Mouse (Mus musculus) G1E (cell line): ENCODE results near the gene Gm21987. TPM values are rescaled to one million over a fixed set of nuclear protein-coding genes. Genes with fewer than 3 reads are reported as not detected.

ENCODE experiments used
- ATAC-seq: 2 replicates; pipeline ENCODE4 v1.8.0; 2016; ENCODE audit warnings: mild to moderate bottlenecking; ENCODE audit not compliant: insufficient number of reproducible peaks, poor library complexity, low FRiP score, severe bottlenecking; ENCODE audit errors: extremely low read depth
- DNase-seq: peaks from one replicate; pipeline ENCODE4 v3.0.0; 2012; ENCODE audit warnings: low spot score
- H3K27me3 ChIP-seq: 2 replicates; pipeline ENCODE4 v1.6.1; 2012; ENCODE audit warnings: mild to moderate bottlenecking, low read length, inconsistent platforms; ENCODE audit not compliant: insufficient read depth
- H3K36me3 ChIP-seq: replicated peaks from 2 replicates; pipeline ENCODE3; 2012; ENCODE audit warnings: mild to moderate bottlenecking, inconsistent platforms
- H3K4me1 ChIP-seq: 2 replicates; pipeline ENCODE4 v1.6.1; 2012; ENCODE audit warnings: low read depth, low read length, inconsistent platforms, mixed read lengths; ENCODE audit not compliant: insufficient read depth
- H3K4me3 ChIP-seq: 2 replicates; pipeline ENCODE4 v1.5.1; 2012; ENCODE audit warnings: low read depth, mild to moderate bottlenecking, inconsistent platforms, low read length, moderate library complexity, mixed read lengths
- H3K9me3 ChIP-seq: replicated peaks from 2 replicates; pipeline ENCODE4 v1.6.1; 2012; ENCODE audit warnings: inconsistent platforms
- CTCF ChIP-seq: IDR thresholded peaks from 2 replicates; pipeline ENCODE4 v1.5.1; 2012; ENCODE audit warnings: low read depth, low read length, inconsistent platforms, mixed read lengths
- GATA1 ChIP-seq: IDR thresholded peaks from 2 replicates; pipeline ENCODE4 v1.6.1; 2012; ENCODE audit warnings: borderline replicate concordance, low read length, inconsistent platforms, mixed read lengths
- GATA2 ChIP-seq: IDR thresholded peaks from 2 replicates; pipeline ENCODE4 v1.6.1; 2012; ENCODE audit warnings: low read depth, low read length, inconsistent platforms, borderline replicate concordance
- POLR2AphosphoS5 ChIP-seq: IDR thresholded peaks from 2 replicates; pipeline ENCODE4 v1.6.1; 2012; ENCODE audit warnings: low read depth, low read length, inconsistent platforms; ENCODE audit not compliant: insufficient replicate concordance
- TAL1 ChIP-seq: conservative IDR thresholded peaks from 2 replicates; pipeline ENCODE4 v1.6.1; 2012; ENCODE audit warnings: low read depth, low read length, inconsistent platforms, mixed read lengths
- polyA plus RNA-seq: library from polyadenylated mRNA; stranded (reverse); fragments of >175 nt; gene quantifications from 2 replicates; pipeline ENCODE4 v1.2.3, GENCODE M21; 2012
- total RNA-seq, 2 experiments: library from RNA; stranded (forward) in 1 of 2; stranded (reverse) in 1 of 2; fragments of 200-1000 nt in 1 of 2; fragments of >200 nt in 1 of 2; fragmentation: Nextera tagmentation in 1 of 2; gene quantifications; 2 replicates each; pipeline ENCODE4 v1.2.3; 2014 to 2017

Gm21987 gene
- total and polyA plus RNA-seq, 3 experiments: 4.7 to 1,146 TPM; not detected in 1

GRCm38 (mm10) chr16:38372876-38373275, 26.0 kb downstream of the Gm21987 start:
- Histone ChIP-seq H3K27me3 (no peaks in the 10 kb centered on the region), H3K9me3 (no peaks in the 10 kb centered on the region), H3K4me3 (no peak overlapping the region; the same call in 1 of the 2 replicates), H3K4me1 (peaks cover 92% of the 10 kb centered on the region), H3K36me3 (peaks cover 25% of the 10 kb centered on the region)
- ATAC-seq (no peak), DNase-seq (no peak)
- no peak for TF ChIP-seq GATA1
- TF ChIP-seq TAL1: no peak
- TF ChIP-seq POLR2AphosphoS5: no peak
- no peak for TF ChIP-seq CTCF
- no peak for TF ChIP-seq GATA2

- no peak for ATAC-seq
- TF ChIP-seq GATA1 (no peak), CTCF (no peak), TAL1 (no peak), GATA2 (no peak), POLR2AphosphoS5 (no peak)
Observed at GRCm38 (mm10) chr16:38373439-38373838, 26.6 kb downstream of the Gm21987 start.

GRCm38 (mm10) chr16:38373941-38374340, 27.1 kb downstream of the Gm21987 start:
- peaks cover 31% of the 10 kb centered on the region for H3K36me3 ChIP-seq
- H3K4me3 ChIP-seq: peak overlapping the region; percentile 61; the same call in 1 of the 2 replicates
- DNase-seq (no peak), ATAC-seq (no peak)
- no peak for TF ChIP-seq GATA1
- TF ChIP-seq TAL1: no peak
- TF ChIP-seq GATA2: no peak
- no peak for TF ChIP-seq POLR2AphosphoS5
- no peak for TF ChIP-seq CTCF
- peaks cover 91% of the 10 kb centered on the region for H3K4me1 ChIP-seq
- no peaks in the 10 kb centered on the region for H3K9me3 ChIP-seq
- no peaks in the 10 kb centered on the region for H3K27me3 ChIP-seq

More at GRCm38 (mm10) chr16:38373439-38373838, 26.6 kb downstream of the Gm21987 start:
- no peaks in the 10 kb centered on the region for H3K27me3 ChIP-seq
- H3K4me1 ChIP-seq: peaks cover 91% of the 10 kb centered on the region
- peaks cover 26% of the 10 kb centered on the region for H3K36me3 ChIP-seq
- DNase-seq: no peak
- H3K4me3 ChIP-seq: peak overlapping the region; percentile 16; the same call in 1 of the 2 replicates
- H3K9me3 ChIP-seq: no peaks in the 10 kb centered on the region

- no peaks in the 10 kb centered on the region for H3K9me3 ChIP-seq
- peak; percentile 52 for DNase-seq
- peaks cover 90% of the 10 kb centered on the region for H3K4me1 ChIP-seq
- no peaks in the 10 kb centered on the region for H3K27me3 ChIP-seq
- TF ChIP-seq GATA2: no peak
- TF ChIP-seq POLR2AphosphoS5: no peak
- TF ChIP-seq TAL1: no peak
- no peak for TF ChIP-seq CTCF
- no peak for TF ChIP-seq GATA1
- peaks cover 31% of the 10 kb centered on the region for H3K36me3 ChIP-seq
- ATAC-seq: no peak
- peak overlapping the region; percentile 61; the same call in 1 of the 2 replicates for H3K4me3 ChIP-seq
Observed at GRCm38 (mm10) chr16:38374379-38375140, 27.7 kb downstream of the Gm21987 start.

- TF ChIP-seq GATA1: no peak
- H3K4me3 ChIP-seq: peak overlapping the region; percentile 59; the same call in 1 of the 2 replicates
- no peaks in the 10 kb centered on the region for H3K9me3 ChIP-seq
- no peak for DNase-seq
- H3K27me3 ChIP-seq: no peaks in the 10 kb centered on the region
- no peak for ATAC-seq
- H3K36me3 ChIP-seq: peaks cover 31% of the 10 kb centered on the region
- H3K4me1 ChIP-seq: peaks cover 89% of the 10 kb centered on the region
Observed at GRCm38 (mm10) chr16:38375182-38375581, 28.3 kb downstream of the Gm21987 start.

- Histone ChIP-seq H3K4me1 (peaks cover 79% of the 10 kb centered on the region), H3K27me3 (no peaks in the 10 kb centered on the region), H3K9me3 (no peaks in the 10 kb centered on the region), H3K4me3 (peak overlapping the region; percentile 50; the same call in 1 of the 2 replicates), H3K36me3 (peaks cover 31% of the 10 kb centered on the region)
- ATAC-seq (no peak), DNase-seq (no peak)
- TF ChIP-seq CTCF: no peak
- no peak for TF ChIP-seq GATA2
- TF ChIP-seq TAL1: no peak
- TF ChIP-seq GATA1: no peak
- no peak for TF ChIP-seq POLR2AphosphoS5
Observed at GRCm38 (mm10) chr16:38376163-38376840, 29.5 kb downstream of the Gm21987 start.
